Mouse (Mus musculus): ENCODE measurements around the gene Cox20. TPM values are rescaled to one million over a fixed set of nuclear protein-coding genes. Genes with fewer than 3 reads are reported as not detected.
"Not testable (repeated sequence)": the region's sequence is repeated elsewhere in the genome, so short reads cannot be mapped to it uniquely, and the experiment has no call there.

The Cox20 gene
- polyA plus RNA-seq, 1 experiment from 2014 or later = 149 TPM

DNA sequence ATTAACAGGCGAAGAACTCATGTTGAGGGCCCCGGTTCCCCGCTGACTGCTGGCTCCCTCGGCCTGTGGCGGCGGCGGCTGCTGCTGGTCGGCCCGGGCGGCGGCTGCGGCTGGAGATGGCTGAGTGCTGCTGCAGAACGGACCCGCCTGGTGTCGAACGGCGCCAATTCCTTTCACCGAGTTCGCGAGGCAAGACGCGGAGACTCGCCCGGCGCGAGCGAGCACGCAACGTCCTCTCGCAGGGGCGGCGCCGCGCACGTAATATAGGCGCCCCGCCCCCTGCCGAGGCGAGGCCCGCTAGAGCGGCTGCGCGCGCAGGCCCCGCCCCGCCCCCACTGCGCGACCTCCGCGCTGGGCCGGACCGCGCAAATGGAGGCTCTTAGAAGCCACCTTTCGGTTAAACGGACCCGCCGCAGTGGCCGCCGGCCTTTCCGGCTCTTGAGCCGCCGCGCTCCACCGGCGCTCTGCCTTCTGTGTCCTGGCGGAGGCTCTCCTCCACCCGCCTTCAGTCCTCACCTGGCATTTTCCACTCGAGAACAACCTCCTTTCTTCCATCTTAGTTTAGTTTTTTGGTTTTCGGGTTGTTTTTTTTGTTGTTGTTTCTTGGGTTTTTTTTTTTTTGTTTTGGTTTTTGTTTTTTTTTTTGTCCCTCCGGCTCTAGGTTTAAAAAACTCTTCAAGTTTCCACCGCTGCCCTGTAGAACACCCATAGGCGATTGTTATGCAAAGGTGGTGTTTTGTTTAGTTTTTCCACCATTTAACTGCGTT is 18.8 kb downstream of the Cox20 start, which contains the start of gene Hnrnpu:
TSS of gene Hnrnpu (minus strand) at position 247 of the 767 bp plus-strand sequence.
- peak; percentile 87 for ATAC-seq (ENCODE audit: insufficient number of reproducible peaks, insufficient read depth, low FRiP score, low read depth)
- WGBS = under 1% methylated on average over 73 of the region's 73 CpGs
- peaks cover 6% of the 10 kb centered on the region; the same call in 1 of the 2 replicates for H3K4me1 ChIP-seq (ENCODE audit: control insufficient read depth, insufficient read depth, low read length)
- H3K4me2 ChIP-seq (replicated peaks; ENCODE audit: low read depth, low read length) = peak within 1 kb of the TSS; percentile 56
- peak within 1 kb of the TSS; percentile 99 for H3K4me3 ChIP-seq (ENCODE audit: low read depth, low read length)
- H3K27ac ChIP-seq (ENCODE audit: low read length) = peak within 1 kb of the TSS; percentile 100
- no peaks in the 10 kb centered on the region for H3K9me3 ChIP-seq (ENCODE audit: control insufficient read depth, low read depth, low read length)
- peak within 1 kb of the TSS; percentile 100 for H3K9ac ChIP-seq (replicated peaks; ENCODE audit: low read depth, low read length)
- H3K36me3 ChIP-seq (ENCODE audit: control insufficient read depth, insufficient read depth, low read length) = peaks cover 21% of the 10 kb centered on the region
- H3K27me3 ChIP-seq (ENCODE audit: control insufficient read depth, insufficient read depth, low read length) = no peaks in the 10 kb centered on the region

DNA sequence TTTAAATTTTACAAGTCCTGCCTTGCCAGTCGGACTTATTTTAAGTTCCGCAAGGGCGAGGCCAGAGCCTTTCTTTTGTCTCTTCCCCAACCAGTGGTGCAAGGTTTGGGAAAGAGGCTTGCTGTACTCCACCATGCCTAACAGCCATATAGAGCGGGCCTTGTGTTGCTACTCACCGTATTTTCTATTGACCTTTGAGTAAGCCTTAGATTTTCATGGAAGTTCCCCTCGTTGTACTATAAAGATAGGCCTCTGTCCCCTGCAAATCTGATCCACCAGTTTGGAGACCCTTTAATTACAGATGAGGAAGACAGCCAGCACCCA is 19.4 kb downstream of the Cox20 start:
- Histone ChIP-seq H3K4me1 (ENCODE audit: control insufficient read depth, insufficient read depth, low read length) (peaks cover 6% of the 10 kb centered on the region; the same call in 1 of the 2 replicates), H3K9me3 (ENCODE audit: control insufficient read depth, low read depth, low read length) (no peaks in the 10 kb centered on the region), H3K27me3 (ENCODE audit: control insufficient read depth, insufficient read depth, low read length) (no peaks in the 10 kb centered on the region), H3K27ac (ENCODE audit: low read length) (peak overlapping the region; percentile 100), H3K4me3 (ENCODE audit: low read depth, low read length) (peak overlapping the region; percentile 99), H3K4me2 (replicated peaks; ENCODE audit: low read depth, low read length) (peak overlapping the region; percentile 56), H3K36me3 (ENCODE audit: control insufficient read depth, insufficient read depth, low read length) (peaks cover 15% of the 10 kb centered on the region), H3K9ac (replicated peaks; ENCODE audit: low read depth, low read length) (peak overlapping the region; percentile 100)
- 4% methylated on average over 6 of the region's 6 CpGs for WGBS
- no peak for ATAC-seq (ENCODE audit: insufficient number of reproducible peaks, insufficient read depth, low FRiP score, low read depth)

DNA sequence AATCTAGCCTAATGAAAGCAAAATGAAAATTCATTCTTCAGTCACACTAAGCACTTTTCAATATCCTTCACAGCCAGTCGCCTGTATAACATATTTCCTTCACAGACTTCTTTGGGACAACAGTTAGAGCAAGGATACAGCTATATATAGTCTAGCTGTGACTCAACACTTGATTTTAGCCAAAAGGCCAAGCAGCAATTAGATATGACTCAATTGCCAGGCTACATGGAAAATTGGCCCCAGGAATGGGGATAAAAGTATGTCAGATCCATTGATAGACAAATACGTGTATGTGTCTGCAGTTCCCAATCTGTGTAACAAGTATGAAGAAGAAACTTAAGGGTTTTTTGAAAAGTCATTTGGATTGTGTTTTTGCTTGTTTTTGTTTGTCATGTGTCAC is 21.3 kb downstream of the Cox20 start:
- ATAC-seq (ENCODE audit: insufficient number of reproducible peaks, insufficient read depth, low FRiP score, low read depth) = no peak
- H3K27ac ChIP-seq (ENCODE audit: low read length) = no peak overlapping the region
- H3K27me3 ChIP-seq (ENCODE audit: control insufficient read depth, insufficient read depth, low read length) = no peaks in the 10 kb centered on the region
- WGBS = 86% methylated on average over 2 of the region's 2 CpGs
- 0 out of 2 replicates have a peak, but pooled peaks cover 5% of the 10 kb centered on the region for H3K36me3 ChIP-seq (ENCODE audit: control insufficient read depth, insufficient read depth, low read length)
- H3K4me3 ChIP-seq (ENCODE audit: low read depth, low read length) = no peak overlapping the region
- no peaks in the 10 kb centered on the region for H3K9me3 ChIP-seq (ENCODE audit: control insufficient read depth, low read depth, low read length)
- H3K4me1 ChIP-seq (ENCODE audit: control insufficient read depth, insufficient read depth, low read length) = no peaks in the 10 kb centered on the region
- H3K4me2 ChIP-seq (replicated peaks; ENCODE audit: low read depth, low read length) = no peak overlapping the region
- no peak overlapping the region for H3K9ac ChIP-seq (replicated peaks; ENCODE audit: low read depth, low read length)

DNA sequence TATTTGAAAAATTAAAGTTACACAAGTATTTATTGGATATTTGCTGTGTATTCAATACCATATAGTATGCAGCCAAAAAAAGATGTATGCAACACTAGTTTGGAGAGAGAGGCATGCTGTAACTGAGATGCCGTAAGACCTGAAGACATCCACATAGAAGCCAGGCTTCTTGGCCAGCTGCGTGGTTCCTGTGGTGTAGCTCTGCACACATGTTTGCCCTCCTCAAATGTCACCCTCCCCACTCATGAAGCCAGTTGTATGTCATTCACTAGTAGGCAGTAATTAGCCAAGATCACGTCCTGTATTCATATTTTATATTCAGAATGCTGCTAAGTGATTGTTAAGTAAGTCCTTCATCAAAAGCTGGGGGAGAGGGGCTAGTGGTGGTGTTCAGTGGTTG is 22.5 kb downstream of the Cox20 start:
- Histone ChIP-seq H3K27me3 (ENCODE audit: control insufficient read depth, insufficient read depth, low read length) (no peaks in the 10 kb centered on the region), H3K9ac (replicated peaks; ENCODE audit: low read depth, low read length) (no peak overlapping the region), H3K4me3 (ENCODE audit: low read depth, low read length) (no peak overlapping the region), H3K9me3 (ENCODE audit: control insufficient read depth, low read depth, low read length) (no peaks in the 10 kb centered on the region), H3K4me1 (ENCODE audit: control insufficient read depth, insufficient read depth, low read length) (no peaks in the 10 kb centered on the region), H3K36me3 (ENCODE audit: control insufficient read depth, insufficient read depth, low read length) (no peaks in the 10 kb centered on the region), H3K4me2 (replicated peaks; ENCODE audit: low read depth, low read length) (no peak overlapping the region), H3K27ac (ENCODE audit: low read length) (no peak overlapping the region)
- 84% methylated on average over 3 of the region's 3 CpGs for WGBS
- ATAC-seq (ENCODE audit: insufficient number of reproducible peaks, insufficient read depth, low FRiP score, low read depth) = no peak

DNA sequence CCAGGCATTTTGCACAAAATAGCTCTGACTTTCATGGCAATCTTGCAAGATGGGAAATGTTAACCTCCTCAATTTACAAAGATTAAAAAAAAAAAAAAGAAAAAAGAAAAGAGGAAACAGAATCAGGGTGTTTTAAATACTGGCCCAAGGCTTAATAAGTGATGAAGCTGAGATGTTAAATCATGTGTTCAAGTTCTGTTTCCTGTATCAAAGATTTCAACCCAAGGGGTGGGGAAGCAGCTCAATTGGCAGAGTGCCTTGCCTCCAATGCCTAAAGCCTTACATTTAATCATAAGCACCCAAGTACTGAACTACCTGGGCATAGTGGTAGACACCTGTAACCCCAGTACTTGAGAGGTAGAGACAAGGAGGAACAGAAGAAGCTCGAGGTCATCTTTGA is 23.1 kb downstream of the Cox20 start:
- Histone ChIP-seq H3K9me3 (ENCODE audit: control insufficient read depth, low read depth, low read length) (no peaks in the 10 kb centered on the region), H3K4me3 (ENCODE audit: low read depth, low read length) (no peak overlapping the region), H3K27ac (ENCODE audit: low read length) (no peak overlapping the region), H3K36me3 (ENCODE audit: control insufficient read depth, insufficient read depth, low read length) (no peaks in the 10 kb centered on the region), H3K4me1 (ENCODE audit: control insufficient read depth, insufficient read depth, low read length) (no peaks in the 10 kb centered on the region), H3K4me2 (replicated peaks; ENCODE audit: low read depth, low read length) (no peak overlapping the region), H3K9ac (replicated peaks; ENCODE audit: low read depth, low read length) (no peak overlapping the region), H3K27me3 (ENCODE audit: control insufficient read depth, insufficient read depth, low read length) (no peaks in the 10 kb centered on the region)
- 81% methylated on average over 1 of the region's 1 CpGs for WGBS
- ATAC-seq (ENCODE audit: insufficient number of reproducible peaks, insufficient read depth, low FRiP score, low read depth) = no peak

DNA sequence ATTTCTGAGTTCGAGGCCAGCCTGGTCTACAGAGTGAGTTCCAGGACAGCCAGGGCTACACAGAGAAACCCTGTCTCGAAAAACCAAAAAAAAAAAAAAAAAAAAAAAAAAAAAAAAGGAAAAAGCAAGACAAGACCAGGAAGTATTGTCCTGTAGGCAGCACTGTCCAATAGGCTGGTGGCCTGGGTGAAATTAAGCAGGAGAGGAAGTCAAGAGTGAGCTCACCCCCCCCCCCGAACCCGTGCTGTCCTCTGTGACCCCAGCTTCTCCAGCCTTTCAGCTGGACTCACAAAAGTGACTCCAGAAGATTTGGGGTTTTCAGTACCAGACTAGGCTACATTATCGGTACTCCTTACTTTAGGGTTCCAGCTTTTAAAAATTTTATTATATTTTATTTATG is 23.7 kb downstream of the Cox20 start:
- no peak overlapping the region for H3K9ac ChIP-seq (replicated peaks; ENCODE audit: low read depth, low read length)
- H3K4me2 ChIP-seq (replicated peaks; ENCODE audit: low read depth, low read length) = no peak overlapping the region
- H3K27ac ChIP-seq (ENCODE audit: low read length) = no peak overlapping the region
- H3K9me3 ChIP-seq (ENCODE audit: control insufficient read depth, low read depth, low read length) = no peaks in the 10 kb centered on the region
- no peaks in the 10 kb centered on the region for H3K27me3 ChIP-seq (ENCODE audit: control insufficient read depth, insufficient read depth, low read length)
- 82% methylated on average over 4 of the region's 5 CpGs for WGBS
- no peak for ATAC-seq (ENCODE audit: insufficient number of reproducible peaks, insufficient read depth, low FRiP score, low read depth)
- H3K4me3 ChIP-seq (ENCODE audit: low read depth, low read length) = no peak overlapping the region
- no peaks in the 10 kb centered on the region for H3K4me1 ChIP-seq (ENCODE audit: control insufficient read depth, insufficient read depth, low read length)
- no peaks in the 10 kb centered on the region for H3K36me3 ChIP-seq (ENCODE audit: control insufficient read depth, insufficient read depth, low read length)

DNA sequence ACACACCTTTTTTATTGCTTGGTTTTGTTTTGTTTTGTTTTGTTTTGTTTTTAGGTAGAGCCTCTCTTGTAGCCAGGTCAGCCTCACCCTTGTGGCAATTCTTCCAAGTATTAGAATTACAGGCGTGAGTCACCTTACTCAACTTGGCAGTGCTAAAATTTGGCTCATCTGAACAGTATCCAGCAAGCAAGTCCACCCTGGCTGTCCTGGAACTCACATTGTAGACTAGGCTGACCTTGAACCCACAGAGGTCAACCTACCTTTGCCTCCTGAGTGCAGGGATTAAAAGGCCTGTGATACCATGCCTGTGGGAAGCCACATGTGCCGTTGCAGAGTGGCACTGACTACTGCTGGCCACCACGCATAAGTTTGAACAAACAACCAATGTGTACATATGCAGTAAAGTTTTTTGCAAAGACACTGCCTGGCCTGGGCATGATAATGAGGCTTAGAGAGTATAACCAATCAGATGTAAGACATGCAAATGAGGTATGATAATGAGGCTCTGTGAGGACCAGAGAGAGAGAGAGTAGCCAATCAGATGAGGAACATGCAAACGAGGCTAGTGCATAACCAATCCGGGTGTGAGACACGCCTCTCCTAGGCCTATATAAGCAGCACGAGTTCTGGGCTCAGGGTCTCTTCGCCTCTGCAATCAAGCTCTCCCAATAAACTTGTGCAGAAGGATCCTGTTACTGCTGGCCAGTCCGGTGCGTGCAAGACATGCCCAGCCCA is 25.3 kb downstream of the Cox20 start:
- not testable (repeated sequence) for H3K4me3 ChIP-seq (ENCODE audit: low read depth, low read length); H3K27ac ChIP-seq (ENCODE audit: low read length); H3K36me3 ChIP-seq (ENCODE audit: control insufficient read depth, insufficient read depth, low read length); H3K4me2 ChIP-seq (replicated peaks; ENCODE audit: low read depth, low read length); ATAC-seq (ENCODE audit: insufficient number of reproducible peaks, insufficient read depth, low FRiP score, low read depth); H3K9me3 ChIP-seq (ENCODE audit: control insufficient read depth, low read depth, low read length); H3K27me3 ChIP-seq (ENCODE audit: control insufficient read depth, insufficient read depth, low read length); H3K9ac ChIP-seq (replicated peaks; ENCODE audit: low read depth, low read length); H3K4me1 ChIP-seq (ENCODE audit: control insufficient read depth, insufficient read depth, low read length)
- 81% methylated on average over 10 of the region's 10 CpGs for WGBS

DNA sequence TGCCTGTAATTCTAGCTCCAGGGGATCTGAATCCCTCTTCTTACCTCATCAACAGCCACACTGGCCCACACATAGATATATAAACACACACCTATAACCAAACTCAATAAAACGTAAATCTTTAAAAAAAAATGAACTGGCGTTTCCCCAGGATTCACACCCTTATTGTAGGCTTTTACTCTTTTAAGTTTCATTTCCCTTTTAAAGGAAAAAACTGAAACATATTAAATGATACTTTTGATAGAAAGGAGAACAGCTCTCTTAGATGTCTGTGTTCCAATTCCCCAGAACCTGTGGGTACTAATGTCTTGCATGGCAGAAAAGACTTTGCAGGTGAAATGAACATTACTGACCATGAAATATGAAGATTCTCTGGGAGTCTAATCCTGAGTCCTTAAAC is 31.9 kb downstream of the Cox20 start:
- ATAC-seq (ENCODE audit: insufficient number of reproducible peaks, insufficient read depth, low FRiP score, low read depth) = no peak
- Histone ChIP-seq H3K9ac (replicated peaks; ENCODE audit: low read depth, low read length) (no peak overlapping the region), H3K9me3 (ENCODE audit: control insufficient read depth, low read depth, low read length) (no peaks in the 10 kb centered on the region), H3K4me2 (replicated peaks; ENCODE audit: low read depth, low read length) (no peak overlapping the region), H3K27ac (ENCODE audit: low read length) (no peak overlapping the region), H3K4me1 (ENCODE audit: control insufficient read depth, insufficient read depth, low read length) (no peaks in the 10 kb centered on the region), H3K36me3 (ENCODE audit: control insufficient read depth, insufficient read depth, low read length) (no peaks in the 10 kb centered on the region), H3K4me3 (ENCODE audit: low read depth, low read length) (no peak overlapping the region), H3K27me3 (ENCODE audit: control insufficient read depth, insufficient read depth, low read length) (no peaks in the 10 kb centered on the region)
- WGBS = 88% methylated on average over 2 of the region's 2 CpGs
